Mouse (Mus musculus) heart, embryonic 12.5 days (tissue): ENCODE measurements around the gene Pdlim4. TPM values are rescaled to one million over a fixed set of nuclear protein-coding genes. Genes with fewer than 3 reads are reported as not detected.

Experiments used
- ATAC-seq: fragments of 200-750 bp; cut with Nextera tagmentation; 2 replicates; pipeline ENCODE4 v1.8.0; 2017; ENCODE audit warnings: moderate TSS enrichment, moderate library complexity; ENCODE audit not compliant: insufficient number of reproducible peaks, low FRiP score
- H3K27ac ChIP-seq: fragments of 300-500 bp; sonication (generic); 2 replicates; pipeline ENCODE4 v1.5.1; 2016; ENCODE audit warnings: mild to moderate bottlenecking, moderate library complexity; ENCODE audit not compliant: poor library complexity, severe bottlenecking
- H3K27me3 ChIP-seq: fragments of 300-500 bp; sonication (generic); replicated peaks from 2 replicates; pipeline ENCODE4 v1.6.1; 2016; ENCODE audit warnings: mild to moderate bottlenecking, moderate library complexity
- H3K36me3 ChIP-seq: fragments of 300-500 bp; sonication (generic); 2 replicates; pipeline ENCODE4 v1.6.1; 2016; ENCODE audit warnings: mild to moderate bottlenecking, moderate library complexity
- H3K4me1 ChIP-seq: fragments of 300-500 bp; sonication (generic); replicated peaks from 2 replicates; pipeline ENCODE4 v1.6.1; 2016; ENCODE audit warnings: mild to moderate bottlenecking
- H3K4me2 ChIP-seq: fragments of 300-500 bp; sonication (generic); 2 replicates; pipeline ENCODE4 v1.6.1; 2016; ENCODE audit warnings: mild to moderate bottlenecking, moderate library complexity
- H3K4me3 ChIP-seq: fragments of 300-500 bp; sonication (generic); 2 replicates; pipeline ENCODE4 v1.5.1; 2016; ENCODE audit warnings: mild to moderate bottlenecking
- H3K9ac ChIP-seq: fragments of 300-500 bp; sonication (generic); 2 replicates; pipeline ENCODE4 v1.6.1; 2016; ENCODE audit warnings: mild to moderate bottlenecking, moderate library complexity
- H3K9me3 ChIP-seq: fragments of 300-500 bp; sonication (generic); replicated peaks from 2 replicates; pipeline ENCODE4 v1.6.1; 2016; ENCODE audit warnings: mild to moderate bottlenecking, moderate library complexity
- WGBS: fragments of 180-500 bp; shearing (Covaris S2); methylation state at CpG from one replicate; pipeline ENCODE4 v1.1.7; 2016; 5-methylcytosine and 5-hydroxymethylcytosine counted together
- polyA plus RNA-seq: library from polyadenylated mRNA; unstranded; fragments of >200 nt; fragmentation: Nextera tagmentation; extraction: Ambion mirVana; gene quantifications from 2 replicates; pipeline ENCODE4 v1.2.1, GENCODE M21; 2016

Pdlim4 gene
- polyA plus RNA-seq: 7.1 and 7.3 TPM in 2 replicates

GRCm38 (mm10) chr11:54068520-54069371 is at the start of gene Pdlim4:
Gene Pdlim4 (minus strand): TSS chr11:54069014.
- H3K27me3 ChIP-seq: peaks cover 74% of the 10 kb centered on the region
- peaks cover 54% of the 10 kb centered on the region for H3K4me1 ChIP-seq
- H3K36me3 ChIP-seq: no peaks in the 10 kb centered on the region
- ATAC-seq: peak; percentile 34
- peak within 1 kb of the TSS; percentile 69 for H3K9ac ChIP-seq
- peak within 1 kb of the TSS; percentile 76 for H3K4me2 ChIP-seq
- H3K4me3 ChIP-seq: peak within 1 kb of the TSS; percentile 55
- H3K27ac ChIP-seq: no peak within 1 kb of the TSS
- H3K9me3 ChIP-seq: no peaks in the 10 kb centered on the region
- WGBS: 2% methylated on average over 51 of the region's 61 CpGs

- no peak for ATAC-seq
- H3K9me3 ChIP-seq: no peaks in the 10 kb centered on the region
- H3K27ac ChIP-seq: no peak overlapping the region
- H3K4me3 ChIP-seq: no peak overlapping the region
- H3K4me1 ChIP-seq: peaks cover 50% of the 10 kb centered on the region
- peaks cover 41% of the 10 kb centered on the region for H3K36me3 ChIP-seq
- H3K9ac ChIP-seq: no peak overlapping the region
- 87% methylated on average over 10 of the region's 10 CpGs for WGBS
- H3K27me3 ChIP-seq: no peaks in the 10 kb centered on the region
- H3K4me2 ChIP-seq: no peak overlapping the region
Observed at GRCm38 (mm10) chr11:54117096-54117495, 48.3 kb upstream of the Pdlim4 start.

- Histone ChIP-seq H3K4me1 (peaks cover 50% of the 10 kb centered on the region), H3K4me3 (no peak overlapping the region), H3K9ac (no peak overlapping the region), H3K4me2 (no peak overlapping the region), H3K9me3 (no peaks in the 10 kb centered on the region), H3K36me3 (peaks cover 42% of the 10 kb centered on the region), H3K27me3 (no peaks in the 10 kb centered on the region), H3K27ac (no peak overlapping the region)
- 78% methylated on average over 4 of the region's 4 CpGs for WGBS
- ATAC-seq: no peak
Observed at GRCm38 (mm10) chr11:54116406-54116805, 47.6 kb upstream of the Pdlim4 start.

GRCm38 (mm10) chr11:54115911-54116310 is 47.1 kb upstream of the Pdlim4 start:
- WGBS: 17% methylated on average over 3 of the region's 3 CpGs
- no peak for ATAC-seq
- Histone ChIP-seq H3K4me2 (no peak overlapping the region), H3K9ac (no peak overlapping the region), H3K9me3 (no peaks in the 10 kb centered on the region), H3K4me3 (no peak overlapping the region), H3K27me3 (no peaks in the 10 kb centered on the region), H3K36me3 (peaks cover 46% of the 10 kb centered on the region), H3K27ac (no peak overlapping the region), H3K4me1 (peaks cover 50% of the 10 kb centered on the region)

GRCm38 (mm10) chr11:54115301-54115700 is 46.5 kb upstream of the Pdlim4 start:
- Histone ChIP-seq H3K27me3 (no peaks in the 10 kb centered on the region), H3K27ac (no peak overlapping the region), H3K4me2 (no peak overlapping the region), H3K9me3 (no peaks in the 10 kb centered on the region), H3K4me1 (peaks cover 56% of the 10 kb centered on the region), H3K36me3 (peaks cover 49% of the 10 kb centered on the region), H3K9ac (no peak overlapping the region), H3K4me3 (no peak overlapping the region)
- 66% methylated on average over 8 of the region's 8 CpGs for WGBS
- ATAC-seq: no peak

- Histone ChIP-seq H3K36me3 (peaks cover 44% of the 10 kb centered on the region), H3K4me1 (peaks cover 62% of the 10 kb centered on the region), H3K27me3 (no peaks in the 10 kb centered on the region), H3K27ac (no peak overlapping the region), H3K9ac (no peak overlapping the region), H3K9me3 (no peaks in the 10 kb centered on the region), H3K4me3 (no peak overlapping the region), H3K4me2 (no peak overlapping the region)
- ATAC-seq: no peak
- WGBS: 99% methylated on average over 3 of the region's 3 CpGs
Observed at GRCm38 (mm10) chr11:54114746-54115145, 45.9 kb upstream of the Pdlim4 start.

- Histone ChIP-seq H3K36me3 (peaks cover 30% of the 10 kb centered on the region), H3K9me3 (no peaks in the 10 kb centered on the region), H3K4me3 (peak overlapping the region; percentile 17; the same call in 1 of the 2 replicates), H3K9ac (peak overlapping the region; percentile 51), H3K4me1 (peaks cover 76% of the 10 kb centered on the region), H3K27ac (peak overlapping the region; percentile 93), H3K27me3 (no peaks in the 10 kb centered on the region), H3K4me2 (peak overlapping the region; percentile 58)
- peak; percentile 7; the same call in 1 of the 2 replicates for ATAC-seq
- WGBS: 14% methylated on average over 4 of the region's 4 CpGs
Observed at GRCm38 (mm10) chr11:54113352-54113751, 44.5 kb upstream of the Pdlim4 start.

- Histone ChIP-seq H3K36me3 (peaks cover 25% of the 10 kb centered on the region), H3K9me3 (no peaks in the 10 kb centered on the region), H3K27me3 (no peaks in the 10 kb centered on the region), H3K4me3 (peak overlapping the region; percentile 17; the same call in 1 of the 2 replicates), H3K9ac (peak overlapping the region; percentile 51), H3K27ac (peak overlapping the region; percentile 93), H3K4me1 (peaks cover 80% of the 10 kb centered on the region), H3K4me2 (peak overlapping the region; percentile 58)
- under 1% methylated on average over 10 of the region's 10 CpGs for WGBS
- ATAC-seq: peak; percentile 93
Observed at GRCm38 (mm10) chr11:54112920-54113319, 44.1 kb upstream of the Pdlim4 start.

GRCm38 (mm10) chr11:54111976-54112741 is 43.3 kb upstream of the Pdlim4 start:
- peaks cover 83% of the 10 kb centered on the region for H3K4me1 ChIP-seq
- H3K4me3 ChIP-seq: no peak overlapping the region
- H3K27me3 ChIP-seq: no peaks in the 10 kb centered on the region
- no peaks in the 10 kb centered on the region for H3K9me3 ChIP-seq
- WGBS: 70% methylated on average over 21 of the region's 21 CpGs
- peak overlapping the region; percentile 93 for H3K27ac ChIP-seq
- no peak for ATAC-seq
- H3K9ac ChIP-seq: 0 out of 2 replicates have a peak overlapping the region, but pooled peaks have one; percentile 23
- H3K4me2 ChIP-seq: peak overlapping the region; percentile 58
- H3K36me3 ChIP-seq: peaks cover 19% of the 10 kb centered on the region

GRCm38 (mm10) chr11:54111291-54111690 is 42.5 kb upstream of the Pdlim4 start:
- H3K27me3 ChIP-seq: no peaks in the 10 kb centered on the region
- H3K36me3 ChIP-seq: peaks cover 11% of the 10 kb centered on the region
- peaks cover 86% of the 10 kb centered on the region for H3K4me1 ChIP-seq
- no peaks in the 10 kb centered on the region for H3K9me3 ChIP-seq
- no peak overlapping the region for H3K4me3 ChIP-seq
- no peak overlapping the region for H3K4me2 ChIP-seq
- H3K9ac ChIP-seq: no peak overlapping the region
- 85% methylated on average over 7 of the region's 7 CpGs for WGBS
- no peak for ATAC-seq
- no peak overlapping the region for H3K27ac ChIP-seq

- no peak overlapping the region for H3K4me2 ChIP-seq
- no peak overlapping the region; the same call in 1 of the 2 replicates for H3K9ac ChIP-seq
- H3K4me3 ChIP-seq: no peak overlapping the region
- peaks cover 11% of the 10 kb centered on the region for H3K36me3 ChIP-seq
- H3K27ac ChIP-seq: peak overlapping the region; percentile 56
- no peaks in the 10 kb centered on the region for H3K9me3 ChIP-seq
- 37% methylated on average over 5 of the region's 5 CpGs for WGBS
- peaks cover 71% of the 10 kb centered on the region for H3K4me1 ChIP-seq
- no peak; the same call in 1 of the 2 replicates for ATAC-seq
- no peaks in the 10 kb centered on the region for H3K27me3 ChIP-seq
Observed at GRCm38 (mm10) chr11:54108894-54109293, 40.1 kb upstream of the Pdlim4 start.
